Mouse (Mus musculus): ENCODE measurements around the gene Muc3a. TPM values are rescaled to one million over a fixed set of nuclear protein-coding genes. Genes with fewer than 3 reads are reported as not detected.

The Muc3a gene
- polyA plus RNA-seq, 1 experiment: 14.7 TPM

DNA sequence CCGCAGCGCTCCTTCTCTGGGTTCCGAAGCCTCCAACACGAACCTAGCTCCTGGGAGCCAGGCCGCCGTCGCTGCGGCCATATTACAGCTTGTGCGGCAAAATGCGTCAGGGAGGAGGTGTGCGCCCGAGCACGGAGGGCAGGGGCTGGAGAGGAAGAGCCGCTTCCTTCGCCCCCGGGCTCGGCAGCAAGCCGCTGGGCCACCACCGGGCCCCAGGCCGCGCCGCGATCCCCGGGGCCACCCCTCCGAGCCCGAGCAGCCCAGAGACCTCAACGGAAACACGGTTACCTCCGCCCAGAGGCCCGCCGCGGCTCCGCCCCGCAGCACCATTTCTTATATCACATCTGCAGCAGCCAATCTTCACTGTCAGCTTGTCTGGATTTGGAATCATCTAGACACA is 22.9 kb downstream of the Muc3a start:
- 4% methylated on average over 34 of the region's 34 CpGs for WGBS

DNA sequence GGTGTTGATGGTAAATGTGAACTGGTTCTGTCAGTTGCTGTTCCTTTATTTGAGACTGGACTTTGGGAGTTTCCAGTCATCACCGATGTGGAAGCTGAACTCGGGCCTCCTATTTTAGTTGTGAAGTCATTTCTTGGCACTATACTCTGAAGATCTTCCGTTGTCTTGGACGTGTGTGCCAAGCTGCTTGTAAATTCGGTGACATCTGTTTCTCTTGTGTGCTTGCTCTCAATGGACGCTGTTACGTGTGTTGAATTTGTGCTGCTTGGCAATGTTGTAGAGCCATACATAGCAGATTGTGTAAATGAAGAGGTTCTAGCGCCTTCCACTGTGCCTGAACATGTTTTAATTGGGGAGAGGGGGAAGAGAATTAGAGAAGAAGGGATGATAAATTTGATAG is 26.8 kb downstream of the Muc3a start:
- 95% methylated on average over 8 of the region's 8 CpGs for WGBS
- no peak for DNase-seq
- TF ChIP-seq POLR2A (IDR thresholded peaks at IDR 0.05; ENCODE audit: control insufficient read depth, extremely low read depth, insufficient read depth, low read length, poor library complexity) (no peak), CTCF (IDR thresholded peaks at IDR 0.05; ENCODE audit: borderline replicate concordance, control insufficient read depth, extremely low read depth, insufficient read depth, low read length, poor library complexity) (no peak)
- no peaks in the 10 kb centered on the region for H3K27me3 ChIP-seq (ENCODE audit: control insufficient read depth, insufficient read depth, low read length)
- H3K27ac ChIP-seq (ENCODE audit: control insufficient read depth, insufficient read depth, low read length): no peak overlapping the region
- no peaks in the 10 kb centered on the region for H3K36me3 ChIP-seq (ENCODE audit: control insufficient read depth, insufficient read depth, low read length)
- no peak overlapping the region for H3K4me3 ChIP-seq (ENCODE audit: control insufficient read depth, insufficient read depth, low read length)
- H3K4me1 ChIP-seq (replicated peaks; ENCODE audit: control insufficient read depth, insufficient read depth, low read length): peaks cover 6% of the 10 kb centered on the region; the same call in 1 of the 2 replicates

More for the DNA sequence above, 22.9 kb downstream of the Muc3a start:
- no peak for TF ChIP-seq POLR2A (IDR thresholded peaks at IDR 0.05; ENCODE audit: control insufficient read depth, extremely low read depth, insufficient read depth, low read length, poor library complexity)
- 0 out of 2 replicates have a peak, but pooled peaks have one; percentile 33 for TF ChIP-seq CTCF (IDR thresholded peaks at IDR 0.05; ENCODE audit: borderline replicate concordance, control insufficient read depth, extremely low read depth, insufficient read depth, low read length, poor library complexity)
- peak; percentile 64 for DNase-seq
- Histone ChIP-seq H3K27ac (ENCODE audit: control insufficient read depth, insufficient read depth, low read length) (no peak overlapping the region), H3K4me1 (replicated peaks; ENCODE audit: control insufficient read depth, insufficient read depth, low read length) (peaks cover 6% of the 10 kb centered on the region; the same call in 1 of the 2 replicates), H3K27me3 (ENCODE audit: control insufficient read depth, insufficient read depth, low read length) (no peaks in the 10 kb centered on the region), H3K4me3 (ENCODE audit: control insufficient read depth, insufficient read depth, low read length) (peak overlapping the region; percentile 48), H3K36me3 (ENCODE audit: control insufficient read depth, insufficient read depth, low read length) (no peaks in the 10 kb centered on the region)

DNA sequence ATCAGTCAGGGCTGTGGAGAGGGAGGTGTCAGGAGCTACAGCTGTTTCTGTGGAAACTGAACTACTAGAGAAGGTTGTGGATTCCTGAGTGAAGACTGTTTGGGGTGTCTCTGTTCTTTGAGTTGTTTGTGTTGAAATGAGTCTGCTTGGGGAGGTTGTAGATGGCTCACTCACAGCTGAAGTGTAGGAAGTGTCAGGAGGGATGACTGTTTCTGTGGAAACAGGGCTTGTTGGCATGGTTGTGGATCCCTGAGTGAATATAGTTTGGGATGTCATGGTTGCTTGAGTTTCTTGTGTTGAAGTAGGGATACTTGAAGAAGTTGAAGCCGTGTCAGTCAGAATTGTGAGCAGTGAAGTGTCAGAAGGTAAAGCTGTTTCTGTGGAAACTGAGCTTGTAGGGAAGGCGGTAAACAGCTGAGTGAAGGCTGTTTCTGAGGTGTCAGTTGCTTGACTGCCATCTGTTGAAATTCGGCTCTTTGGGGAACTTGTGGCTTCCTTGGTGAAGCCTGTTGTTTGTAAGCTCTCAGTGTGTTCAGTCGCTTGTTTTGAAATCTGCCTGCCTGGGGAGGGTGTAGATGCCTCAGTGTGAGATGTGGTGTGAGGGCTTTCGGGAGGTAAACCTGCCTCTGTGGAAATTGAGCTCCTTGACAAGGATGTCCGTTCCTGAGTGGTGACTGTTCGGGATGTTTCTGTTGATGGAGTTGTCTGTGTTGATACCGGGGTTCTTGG is 32.4 kb downstream of the Muc3a start:
- Histone ChIP-seq H3K27ac (ENCODE audit: control insufficient read depth, insufficient read depth, low read length) (no peak overlapping the region), H3K4me1 (replicated peaks; ENCODE audit: control insufficient read depth, insufficient read depth, low read length) (peaks cover 4% of the 10 kb centered on the region), H3K36me3 (ENCODE audit: control insufficient read depth, insufficient read depth, low read length) (no peaks in the 10 kb centered on the region), H3K27me3 (ENCODE audit: control insufficient read depth, insufficient read depth, low read length) (no peaks in the 10 kb centered on the region; the same call in 1 of the 2 replicates), H3K4me3 (ENCODE audit: control insufficient read depth, insufficient read depth, low read length) (no peak overlapping the region)
- DNase-seq: peak; percentile 27
- no peak for TF ChIP-seq POLR2A (IDR thresholded peaks at IDR 0.05; ENCODE audit: control insufficient read depth, extremely low read depth, insufficient read depth, low read length, poor library complexity)
- no peak for TF ChIP-seq CTCF (IDR thresholded peaks at IDR 0.05; ENCODE audit: borderline replicate concordance, control insufficient read depth, extremely low read depth, insufficient read depth, low read length, poor library complexity)
- WGBS: 49% methylated on average over 8 of the region's 8 CpGs

DNA sequence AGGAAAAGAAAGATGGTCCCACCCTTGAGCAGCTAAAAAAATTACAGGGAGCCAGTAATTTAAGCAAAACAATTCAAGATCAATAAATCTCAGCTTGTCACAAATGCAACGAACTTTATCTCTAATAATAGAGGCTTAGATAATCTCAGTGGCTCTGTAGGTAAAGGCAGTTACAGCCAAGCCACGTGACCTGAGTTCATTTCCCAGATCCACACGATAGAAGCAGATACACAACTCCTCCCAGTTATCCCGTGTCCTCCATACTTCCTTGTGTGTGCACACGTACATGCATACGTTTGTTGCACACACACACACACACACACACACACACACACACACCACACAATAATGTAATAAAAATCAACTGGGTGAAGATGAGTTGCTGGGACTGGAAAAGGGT is 38.2 kb downstream of the Muc3a start:
- Histone ChIP-seq H3K36me3 (ENCODE audit: control insufficient read depth, insufficient read depth, low read length) (no peaks in the 10 kb centered on the region), H3K4me1 (replicated peaks; ENCODE audit: control insufficient read depth, insufficient read depth, low read length) (no peaks in the 10 kb centered on the region), H3K27me3 (ENCODE audit: control insufficient read depth, insufficient read depth, low read length) (no peaks in the 10 kb centered on the region), H3K27ac (ENCODE audit: control insufficient read depth, insufficient read depth, low read length) (no peak overlapping the region), H3K4me3 (ENCODE audit: control insufficient read depth, insufficient read depth, low read length) (no peak overlapping the region)
- DNase-seq: no peak
- 79% methylated on average over 6 of the region's 6 CpGs for WGBS
- TF ChIP-seq POLR2A (IDR thresholded peaks at IDR 0.05; ENCODE audit: control insufficient read depth, extremely low read depth, insufficient read depth, low read length, poor library complexity) (no peak), CTCF (IDR thresholded peaks at IDR 0.05; ENCODE audit: borderline replicate concordance, control insufficient read depth, extremely low read depth, insufficient read depth, low read length, poor library complexity) (no peak)

DNA sequence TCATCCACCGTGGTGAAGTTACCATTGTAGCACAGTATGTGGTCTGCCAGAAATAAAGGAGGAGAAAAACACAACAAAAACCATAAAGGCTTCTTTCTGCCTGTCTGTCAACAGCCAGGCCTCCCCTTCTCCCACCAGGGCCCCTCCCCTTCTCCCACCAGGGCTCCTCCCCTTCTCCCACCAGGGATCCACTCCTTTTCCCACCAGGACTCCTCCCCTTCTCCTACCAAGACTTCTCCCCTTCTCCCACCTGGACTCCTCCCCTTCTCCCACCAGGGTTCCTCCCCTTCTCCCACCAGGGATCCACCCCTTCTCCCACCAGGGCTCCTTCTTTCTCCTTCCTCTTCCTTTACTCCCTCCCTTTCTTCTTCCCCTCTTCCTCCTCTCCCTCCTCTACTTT is 39.6 kb downstream of the Muc3a start:
- Histone ChIP-seq H3K27ac (ENCODE audit: control insufficient read depth, insufficient read depth, low read length) (no peak overlapping the region), H3K27me3 (ENCODE audit: control insufficient read depth, insufficient read depth, low read length) (no peaks in the 10 kb centered on the region), H3K4me3 (ENCODE audit: control insufficient read depth, insufficient read depth, low read length) (no peak overlapping the region), H3K36me3 (ENCODE audit: control insufficient read depth, insufficient read depth, low read length) (no peaks in the 10 kb centered on the region), H3K4me1 (replicated peaks; ENCODE audit: control insufficient read depth, insufficient read depth, low read length) (no peaks in the 10 kb centered on the region)
- TF ChIP-seq CTCF (IDR thresholded peaks at IDR 0.05; ENCODE audit: borderline replicate concordance, control insufficient read depth, extremely low read depth, insufficient read depth, low read length, poor library complexity) (no peak), POLR2A (IDR thresholded peaks at IDR 0.05; ENCODE audit: control insufficient read depth, extremely low read depth, insufficient read depth, low read length, poor library complexity) (no peak)
- WGBS: 28% methylated on average over 1 of the region's 1 CpGs
- DNase-seq: no peak

DNA sequence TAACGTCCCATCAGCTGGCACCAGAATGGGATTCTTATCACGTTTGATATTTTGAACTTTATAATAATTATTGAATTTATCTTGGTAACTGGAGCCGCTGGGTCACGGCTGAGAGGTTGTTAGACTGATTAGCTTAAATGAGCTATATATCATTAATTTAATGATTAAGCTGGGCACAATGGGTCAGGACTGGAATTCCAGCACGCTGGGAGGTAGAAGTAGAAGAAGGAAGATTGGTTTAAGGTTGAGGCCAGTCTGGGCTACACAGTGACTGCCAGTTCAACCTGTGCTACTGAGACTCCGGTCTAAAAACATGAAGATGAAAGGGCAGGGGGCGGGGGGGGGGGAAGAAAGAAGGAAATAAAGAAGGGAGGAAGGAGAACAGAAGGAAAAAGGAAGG is 40.7 kb downstream of the Muc3a start:
- Histone ChIP-seq H3K4me1 (replicated peaks; ENCODE audit: control insufficient read depth, insufficient read depth, low read length) (no peaks in the 10 kb centered on the region), H3K27me3 (ENCODE audit: control insufficient read depth, insufficient read depth, low read length) (no peaks in the 10 kb centered on the region), H3K27ac (ENCODE audit: control insufficient read depth, insufficient read depth, low read length) (no peak overlapping the region), H3K36me3 (ENCODE audit: control insufficient read depth, insufficient read depth, low read length) (no peaks in the 10 kb centered on the region), H3K4me3 (ENCODE audit: control insufficient read depth, insufficient read depth, low read length) (no peak overlapping the region)
- WGBS: 91% methylated on average over 7 of the region's 7 CpGs
- TF ChIP-seq CTCF (IDR thresholded peaks at IDR 0.05; ENCODE audit: borderline replicate concordance, control insufficient read depth, extremely low read depth, insufficient read depth, low read length, poor library complexity) (no peak), POLR2A (IDR thresholded peaks at IDR 0.05; ENCODE audit: control insufficient read depth, extremely low read depth, insufficient read depth, low read length, poor library complexity) (no peak)
- DNase-seq: no peak
